Mouse (Mus musculus) limb, embryonic 14.5 days (tissue): ENCODE results near the gene Kntc1. TPM values are rescaled to one million over a fixed set of nuclear protein-coding genes. Genes with fewer than 3 reads are reported as not detected.

Source experiments
- ATAC-seq: fragments of 200-750 bp; cut with Nextera tagmentation; 2 replicates; pipeline ENCODE4 v1.8.0; 2017; ENCODE audit warnings: low read depth, moderate number of reproducible peaks, moderate TSS enrichment; ENCODE audit not compliant: low FRiP score
- DNase-seq: peaks from one replicate; pipeline ENCODE4 v3.0.0-alpha.2; 2015; ENCODE audit warnings: low spot score
- H3K27ac ChIP-seq: fragments of 300-500 bp; sonication (generic); replicated peaks from 2 replicates; pipeline ENCODE4 v1.5.1; 2014; ENCODE audit warnings: low read depth, mild to moderate bottlenecking, low read length, moderate library complexity, mixed read lengths
- H3K27me3 ChIP-seq: fragments of 300-500 bp; sonication (generic); 2 replicates; pipeline ENCODE4 v1.6.1; 2014; ENCODE audit warnings: low read length, mixed read lengths; ENCODE audit not compliant: control insufficient read depth, insufficient read depth
- H3K36me3 ChIP-seq: fragments of 300-500 bp; sonication (generic); 2 replicates; pipeline ENCODE4 v1.6.1; 2014; ENCODE audit warnings: mild to moderate bottlenecking, low read length, moderate library complexity, mixed read lengths; ENCODE audit not compliant: control insufficient read depth, insufficient read depth
- H3K4me1 ChIP-seq: fragments of 300-500 bp; sonication (generic); 2 replicates; pipeline ENCODE4 v1.6.1; 2014; ENCODE audit warnings: antibody characterized with exemption, low read length, mixed read lengths; ENCODE audit not compliant: control insufficient read depth, insufficient read depth
- H3K4me2 ChIP-seq: fragments of 300-500 bp; sonication (generic); replicated peaks from 2 replicates; pipeline ENCODE4 v1.6.1; 2014; ENCODE audit warnings: low read depth, mild to moderate bottlenecking, low read length, moderate library complexity; ENCODE audit not compliant: severe bottlenecking
- H3K4me3 ChIP-seq: fragments of 300-500 bp; sonication (generic); replicated peaks from 2 replicates; pipeline ENCODE4 v1.5.1; 2014; ENCODE audit warnings: low read length
- H3K9ac ChIP-seq: fragments of 300-500 bp; sonication (generic); 2 replicates; pipeline ENCODE4 v1.6.1; 2014; ENCODE audit warnings: mild to moderate bottlenecking, low read depth, low read length, moderate library complexity; ENCODE audit not compliant: severe bottlenecking
- H3K9me3 ChIP-seq: fragments of 300-500 bp; sonication (generic); 2 replicates; pipeline ENCODE4 v1.6.1; 2016; ENCODE audit warnings: low read length; ENCODE audit not compliant: control insufficient read depth
- POLR2A ChIP-seq: fragments of 200-500 bp; IDR thresholded peaks from 2 replicates; pipeline ENCODE4 v1.8.0; 2012; ENCODE audit warnings: inconsistent platforms, mild to moderate bottlenecking, moderate library complexity, borderline replicate concordance; ENCODE audit not compliant: insufficient read depth, insufficient read length; ENCODE audit errors: extremely low read depth
- WGBS: fragments of 180-500 bp; shearing (Covaris S2); extraction: QIAGEN DNeasy Blood & Tissue Kit; methylation state at CpG from one replicate; pipeline ENCODE4 v1.1.7; 2014; 5-methylcytosine and 5-hydroxymethylcytosine counted together
- polyA plus RNA-seq, 2 experiments: library from polyadenylated mRNA; depleted of rRNA in 1 of 2; stranded (reverse) in 1 of 2; unstranded in 1 of 2; fragments of >200 nt; fragmentation: Nextera tagmentation in 1 of 2; extraction: Ambion mirVana in 1 of 2; gene quantifications; 2 replicates each; pipeline versions ENCODE4 v1.2.1 to v1.2.3; 2012 to 2014

Gene Kntc1
- polyA plus RNA-seq, 2 experiments, result 30.2 to 30.6 TPM

GRCm38 (mm10) chr5:123865365-123865764, 115.8 kb downstream of the Kntc1 start, which contains the start of gene Hcar2:
Hcar2 (minus strand) TSS chr5:123865499.
- Histone ChIP-seq H3K27ac (no peak within 1 kb of the TSS), H3K9me3 (no peaks in the 10 kb centered on the region), H3K27me3 (no peaks in the 10 kb centered on the region), H3K4me1 (no peaks in the 10 kb centered on the region; the same call in 1 of the 2 replicates), H3K9ac (no peak within 1 kb of the TSS), H3K4me3 (no peak within 1 kb of the TSS), H3K4me2 (no peak within 1 kb of the TSS), H3K36me3 (no peaks in the 10 kb centered on the region)
- DNase-seq (no peak), ATAC-seq (no peak)
- 73% methylated on average over 12 of the region's 12 CpGs for WGBS
- no peak for TF ChIP-seq POLR2A

DNA sequence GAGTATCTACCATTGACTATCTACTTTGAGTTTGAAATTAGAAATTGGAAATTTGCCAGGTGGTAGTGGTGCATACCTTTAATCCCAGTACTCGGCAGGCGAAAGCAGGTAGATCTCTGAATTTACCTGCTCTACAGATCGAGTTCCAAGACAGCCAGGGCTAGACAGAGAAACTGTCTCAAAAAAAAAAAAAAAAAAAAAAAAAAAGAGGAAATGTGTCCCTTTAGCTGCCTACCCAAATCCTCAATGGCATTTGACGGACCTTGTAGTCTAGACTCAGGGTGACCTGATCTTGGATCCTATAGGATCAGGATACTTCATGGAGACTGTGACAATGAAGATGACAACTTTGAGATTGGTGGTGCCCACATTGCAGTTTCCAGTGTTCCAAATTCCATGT, 116.9 kb downstream of the Kntc1 start:
- DNase-seq, result no peak
- Histone ChIP-seq H3K4me3 (no peak overlapping the region), H3K4me2 (no peak overlapping the region), H3K4me1 (no peaks in the 10 kb centered on the region; the same call in 1 of the 2 replicates), H3K27me3 (no peaks in the 10 kb centered on the region), H3K9ac (no peak overlapping the region), H3K27ac (no peak overlapping the region), H3K36me3 (no peaks in the 10 kb centered on the region), H3K9me3 (no peaks in the 10 kb centered on the region)
- TF ChIP-seq POLR2A, result no peak
- no peak for ATAC-seq
- WGBS, result 80% methylated on average over 4 of the region's 4 CpGs

- no peaks in the 10 kb centered on the region for H3K36me3 ChIP-seq
- H3K4me3 ChIP-seq, result no peak overlapping the region
- H3K9ac ChIP-seq, result no peak overlapping the region
- 70% methylated on average over 4 of the region's 4 CpGs for WGBS
- H3K4me1 ChIP-seq, result no peaks in the 10 kb centered on the region
- no peak overlapping the region for H3K4me2 ChIP-seq
- H3K27ac ChIP-seq, result no peak overlapping the region
- DNase-seq (no peak), ATAC-seq (no peak)
- H3K27me3 ChIP-seq, result no peaks in the 10 kb centered on the region
- no peaks in the 10 kb centered on the region for H3K9me3 ChIP-seq
- no peak for TF ChIP-seq POLR2A
These were observed 120.1 kb downstream of the Kntc1 start for GRCm38 (mm10) chr5:123869615-123870014.

Other genes with a start within 250 kb of the Kntc1 start
- gene B3gnt4, start 239.3 kb upstream of the Kntc1 start, polyA plus RNA-seq (2012; rRNA removed), result 1.8 and 2.0 TPM in 2 replicates
- gene B3gnt4, start 239.3 kb upstream of the Kntc1 start, polyA plus RNA-seq (2014; fragmentation: Nextera tagmentation; extraction: Ambion mirVana), result 0.34 and 1.2 TPM in 2 replicates
- 85.2 and 92.3 TPM in 2 replicates for gene Diablo, start 225.5 kb upstream of the Kntc1 start, polyA plus RNA-seq (2012; rRNA removed)
- gene Diablo, start 225.5 kb upstream of the Kntc1 start, polyA plus RNA-seq (2014; fragmentation: Nextera tagmentation; extraction: Ambion mirVana), result 97.4 and 107 TPM in 2 replicates
- 3.9 and 6.1 TPM in 2 replicates for gene Gm49027, start 224.2 kb upstream of the Kntc1 start, polyA plus RNA-seq (2012; rRNA removed)
- 0.41 and 0.55 TPM in 2 replicates for gene Gm49027, start 224.2 kb upstream of the Kntc1 start, polyA plus RNA-seq (2014; fragmentation: Nextera tagmentation; extraction: Ambion mirVana)
- gene Vps33a, start 176.7 kb upstream of the Kntc1 start, polyA plus RNA-seq (2012; rRNA removed), result 21.4 and 22.3 TPM in 2 replicates
- gene Vps33a, start 176.7 kb upstream of the Kntc1 start, polyA plus RNA-seq (2014; fragmentation: Nextera tagmentation; extraction: Ambion mirVana), result 31.0 and 33.3 TPM in 2 replicates
- 33.4 and 33.7 TPM in 2 replicates for gene Clip1, start 65.1 kb upstream of the Kntc1 start, polyA plus RNA-seq (2012; rRNA removed)
- gene Clip1, start 65.1 kb upstream of the Kntc1 start, polyA plus RNA-seq (2014; fragmentation: Nextera tagmentation; extraction: Ambion mirVana), result 35.2 and 37.1 TPM in 2 replicates
- gene Zcchc8, start 28.6 kb upstream of the Kntc1 start, polyA plus RNA-seq (2012; rRNA removed), result 84.5 and 86.9 TPM in 2 replicates
- gene Zcchc8, start 28.6 kb upstream of the Kntc1 start, polyA plus RNA-seq (2014; fragmentation: Nextera tagmentation; extraction: Ambion mirVana), result 70.9 and 76.1 TPM in 2 replicates
- 76.3 and 120 TPM in 2 replicates for gene Rsrc2, start 302 bp upstream of the Kntc1 start, polyA plus RNA-seq (2012; rRNA removed)
- 113 and 124 TPM in 2 replicates for gene Rsrc2, start 302 bp upstream of the Kntc1 start, polyA plus RNA-seq (2014; fragmentation: Nextera tagmentation; extraction: Ambion mirVana)
- gene Hcar2, start 115.8 kb downstream of the Kntc1 start, polyA plus RNA-seq (2012; rRNA removed), result 1.8 and 2.5 TPM in 2 replicates
- 2.4 and 4.2 TPM in 2 replicates for gene Hcar2, start 115.8 kb downstream of the Kntc1 start, polyA plus RNA-seq (2014; fragmentation: Nextera tagmentation; extraction: Ambion mirVana)
- 0.52 and 0.72 TPM in 2 replicates for gene Hcar1, start 130.3 kb downstream of the Kntc1 start, polyA plus RNA-seq (2012; rRNA removed)
- gene Hcar1, start 130.3 kb downstream of the Kntc1 start, polyA plus RNA-seq (2014; fragmentation: Nextera tagmentation; extraction: Ambion mirVana), result 0.21 and 0.30 TPM in 2 replicates
- 33.1 and 64.5 TPM in 2 replicates for gene Denr, start 157.5 kb downstream of the Kntc1 start, polyA plus RNA-seq (2012; rRNA removed)
- 121 and 126 TPM in 2 replicates for gene Denr, start 157.5 kb downstream of the Kntc1 start, polyA plus RNA-seq (2014; fragmentation: Nextera tagmentation; extraction: Ambion mirVana)
- gene Gm43518, start 177.7 kb downstream of the Kntc1 start, polyA plus RNA-seq (2012; rRNA removed), result 0.90 and 2.1 TPM in 2 replicates
- gene Gm43518, start 177.7 kb downstream of the Kntc1 start, polyA plus RNA-seq (2014; fragmentation: Nextera tagmentation; extraction: Ambion mirVana), result 2.2 and 2.4 TPM in 2 replicates
- 9.2 and 9.5 TPM in 2 replicates for gene Ccdc62, start 181.0 kb downstream of the Kntc1 start, polyA plus RNA-seq (2012; rRNA removed)
- gene Ccdc62, start 181.0 kb downstream of the Kntc1 start, polyA plus RNA-seq (2014; fragmentation: Nextera tagmentation; extraction: Ambion mirVana), result 4.0 and 6.6 TPM in 2 replicates
- 10.6 and 12.3 TPM in 2 replicates for gene Hip1r, start 223.9 kb downstream of the Kntc1 start, polyA plus RNA-seq (2012; rRNA removed)
- 8.7 and 9.9 TPM in 2 replicates for gene Hip1r, start 223.9 kb downstream of the Kntc1 start, polyA plus RNA-seq (2014; fragmentation: Nextera tagmentation; extraction: Ambion mirVana)